In the genomic region with DNA sequence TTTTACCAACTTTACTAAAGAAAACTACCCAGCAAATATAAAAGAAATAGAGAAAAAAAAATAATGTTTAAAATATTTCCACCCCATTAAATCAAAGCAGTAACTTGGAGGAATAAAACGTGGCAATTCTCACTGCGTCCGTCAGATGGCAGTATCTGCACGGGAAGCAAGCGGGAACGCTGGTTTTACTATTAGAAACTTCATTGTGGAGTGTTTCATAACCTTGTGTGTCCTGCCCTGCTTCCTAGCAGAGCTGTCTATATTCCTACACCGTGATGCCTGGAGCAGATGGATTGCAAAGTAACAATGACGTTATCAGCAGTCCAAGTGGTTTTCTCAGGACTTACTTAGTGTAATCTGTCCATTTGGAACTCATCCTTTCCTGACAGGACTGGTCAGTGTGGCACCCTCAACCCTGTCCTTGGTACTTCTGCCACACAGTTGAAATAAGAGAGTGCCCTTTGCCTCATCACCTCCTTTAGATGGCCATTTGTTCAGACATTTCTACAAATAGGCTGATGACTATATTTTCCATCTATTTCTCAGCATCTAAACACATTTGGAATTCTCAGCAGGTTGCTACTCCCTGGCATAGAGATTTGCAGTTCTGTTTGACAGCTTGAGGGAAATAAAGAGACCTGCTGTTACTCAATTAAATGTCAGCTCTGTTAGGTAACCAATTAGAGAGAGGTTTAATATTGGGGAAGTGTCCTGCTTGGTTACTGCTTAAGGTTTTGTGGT, we compare ENCODE assay signal across 8 mouse cellular contexts.
DNase-seq lines count a peak whose midpoint lies in the region; ATAC-seq lines count a peak whose summit lies in the region.

No protein-coding gene starts in this region.

- ATAC-seq in intestine, embryonic 16.5 days: peak; percentile 59

- no peaks in the 10 kb centered on the region for H3K9me3 ChIP-seq in intestine, embryonic 16.5 days (ENCODE audit: control insufficient read depth, low read length)
- H3K9me3 ChIP-seq in midbrain, embryonic 10.5 days (replicated peaks): no peaks in the 10 kb centered on the region

- 3% methylated on average over 8 of the region's 8 CpGs for WGBS in intestine, embryonic 16.5 days
- WGBS in midbrain, embryonic 10.5 days: 6% methylated on average over 8 of the region's 8 CpGs

- no peak overlapping the region for H3K9ac ChIP-seq in intestine, embryonic 16.5 days (ENCODE audit: low read depth, low read length)

- peaks cover 8% of the 10 kb centered on the region; the same call in 1 of the 2 replicates for H3K4me1 ChIP-seq in intestine, embryonic 16.5 days (ENCODE audit: control insufficient read depth, insufficient read depth, low read length)
- H3K4me1 ChIP-seq in midbrain, embryonic 10.5 days: peaks cover 10% of the 10 kb centered on the region

- DNase-seq in 3134 (ENCODE audit: extremely low read depth, insufficient read length, low spot score): peak; percentile 30
- DNase-seq in ZHBTc4 (ENCODE audit: low read depth, low spot score): peak; percentile 80
- peak; percentile 63 to 78 for DNase-seq in cerebellum, postnatal 4 days (ENCODE audit: low spot score in 2 of 2)
- peak; percentile 24 to 25 for DNase-seq in gastrocnemius, adult 8-10 months (ENCODE audit: low spot score in 2 of 2)
- peak; percentile 44 to 87 for DNase-seq in left cerebral cortex, adult 9 months (ENCODE audit: low spot score in 2 of 2)
- DNase-seq in midbrain, embryonic 10.5 days (ENCODE audit: low spot score): peak; percentile 64
- peak; percentile 53 for DNase-seq in spleen, adult 12 weeks (ENCODE audit: low spot score)

- no peaks in the 10 kb centered on the region for H3K27me3 ChIP-seq in intestine, embryonic 16.5 days (replicated peaks; ENCODE audit: control insufficient read depth, insufficient read depth, low read length)
- peaks cover 5% of the 10 kb centered on the region; the same call in 1 of the 2 replicates for H3K27me3 ChIP-seq in midbrain, embryonic 10.5 days (ENCODE audit: low read depth, poor library complexity, severe bottlenecking)

- H3K27ac ChIP-seq in intestine, embryonic 16.5 days (ENCODE audit: low read length): no peak overlapping the region
- no peak overlapping the region for H3K27ac ChIP-seq in midbrain, embryonic 10.5 days (replicated peaks)

- H3K4me2 ChIP-seq in intestine, embryonic 16.5 days (ENCODE audit: low read depth, low read length): no peak overlapping the region

- H3K36me3 ChIP-seq in intestine, embryonic 16.5 days (ENCODE audit: control insufficient read depth, insufficient read depth, low read length): no peaks in the 10 kb centered on the region
- peaks cover 6% of the 10 kb centered on the region; the same call in 1 of the 2 replicates for H3K36me3 ChIP-seq in midbrain, embryonic 10.5 days

- H3K4me3 ChIP-seq in intestine, embryonic 16.5 days (ENCODE audit: low read length): no peak overlapping the region
- H3K4me3 ChIP-seq in midbrain, embryonic 10.5 days: no peak overlapping the region

Comparison
In these comparisons a context has a peak if more than half of its experiments do, and no peak if none do; other contexts are left out.
1. DNase-seq: peak in every context shown above with its lines; median percentile 80 in ZHBTc4; 70 in cerebellum, postnatal 4 days; 66 in left cerebral cortex, adult 9 months; 64 in midbrain, embryonic 10.5 days; 53 in spleen, adult 12 weeks; 30 in 3134; 24 in gastrocnemius, adult 8-10 months.